Mouse (Mus musculus) spleen, adult 18-20 months (tissue): Measurements from ENCODE around the gene Pafah2.
A peak's percentile ranks its signal among the peaks of the same experiment; 100 is the strongest.

Source experiments
- DNase-seq, 2 experiments: peaks; one replicate each; pipeline ENCODE4 v3.0.0; 2022; ENCODE audit warnings: mixed read lengths in 2 of 2

The Pafah2 gene

DNA sequence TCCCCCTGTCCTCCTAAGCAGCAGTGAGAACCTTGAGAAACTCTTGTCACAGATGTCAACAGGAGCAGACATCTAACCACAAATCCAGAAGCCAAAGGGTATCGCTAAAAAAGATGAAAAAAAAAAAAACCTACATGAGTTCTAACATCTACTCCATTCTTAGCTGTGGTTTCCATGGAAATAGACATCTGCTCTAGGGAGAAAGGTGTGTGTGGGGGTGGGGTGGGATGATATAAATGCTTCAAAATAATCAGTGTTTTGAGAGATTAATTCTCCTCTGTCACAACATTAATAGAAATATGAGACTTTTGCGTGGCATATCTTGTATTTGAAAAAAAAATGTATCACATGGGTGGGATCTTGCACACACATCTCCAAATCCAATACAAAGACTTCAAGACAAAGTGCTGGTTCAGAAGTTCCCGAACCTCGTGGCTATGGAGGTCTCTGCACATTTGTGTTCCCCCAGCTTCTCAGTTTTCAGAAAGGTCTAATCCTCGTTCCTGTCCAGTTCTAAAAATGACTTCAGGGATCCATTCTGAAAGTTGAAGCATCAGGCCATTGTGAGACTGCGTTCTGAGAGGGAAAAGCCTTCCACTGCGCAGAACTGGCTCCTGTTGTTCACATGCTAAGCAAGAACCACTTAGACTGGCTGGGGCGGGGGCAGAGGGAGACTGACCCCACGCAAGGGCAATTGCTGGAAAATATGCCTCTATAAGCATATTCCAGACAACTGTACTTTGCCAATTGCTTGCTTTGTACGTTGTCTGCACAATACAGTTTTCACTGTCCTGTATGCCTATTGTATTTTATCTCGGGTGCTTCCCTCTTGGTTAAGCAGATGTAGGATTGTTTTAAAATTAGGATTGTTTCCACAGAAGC lies 70.5 kb downstream of the Pafah2 start:
- no peak for DNase-seq

DNA sequence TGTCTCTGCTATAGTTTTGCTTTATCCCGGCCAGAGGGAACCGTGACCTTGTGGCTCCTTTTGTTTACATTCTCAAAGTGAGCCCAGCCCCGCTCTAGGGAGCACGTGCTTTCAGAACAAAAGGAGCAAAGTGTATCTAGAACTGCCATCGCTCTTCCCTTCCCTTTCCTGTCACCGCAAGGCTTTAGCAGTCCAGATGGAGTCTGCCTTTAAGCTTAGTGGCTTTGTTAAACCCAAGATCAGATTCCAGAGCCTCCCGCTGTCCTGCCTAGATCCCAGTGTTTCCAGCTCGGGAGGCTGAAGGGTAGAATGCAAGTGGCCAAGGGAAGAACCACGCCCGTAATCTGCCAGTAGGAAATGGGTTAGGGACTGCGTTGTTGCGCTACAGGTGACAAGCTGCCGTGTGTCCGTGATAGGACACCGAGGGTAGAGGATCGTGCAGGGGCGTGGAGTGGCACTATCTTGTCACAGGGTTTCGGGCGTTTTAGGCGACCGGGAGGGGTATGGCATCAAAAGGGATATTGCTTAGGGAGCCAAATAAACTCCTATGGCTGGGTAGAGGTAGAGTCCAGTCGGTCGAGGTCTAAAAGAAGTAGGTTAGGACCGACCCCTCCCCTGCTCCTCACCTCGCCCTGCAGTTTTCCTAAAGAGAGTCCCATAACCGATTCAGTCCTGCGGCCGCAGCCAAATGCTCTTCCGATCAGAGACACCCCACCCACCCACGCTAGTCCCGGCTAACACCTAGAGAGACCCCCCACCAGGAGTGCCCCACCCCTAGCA lies 71.5 kb downstream of the Pafah2 start:
- DNase-seq, result peak in 1 of 2 experiments; percentile 25

DNA sequence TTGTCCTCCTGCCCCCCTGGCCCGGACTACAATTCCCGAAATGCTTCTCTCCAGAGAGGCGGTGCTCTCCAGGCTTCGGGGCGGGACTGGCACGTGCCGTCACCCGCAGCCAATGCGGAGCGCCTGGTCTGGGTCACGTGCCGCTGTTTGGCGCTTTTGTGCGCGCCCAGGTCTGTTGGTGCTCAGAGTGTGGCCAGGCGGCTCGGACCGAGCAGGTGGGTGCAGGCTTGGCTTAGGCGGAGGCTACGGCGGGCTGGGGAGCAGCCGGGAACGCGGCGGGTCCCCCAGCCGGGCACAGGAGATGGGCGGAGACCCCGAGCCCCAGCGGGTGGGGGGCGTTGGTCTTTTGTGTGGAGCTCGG lies 72.1 kb downstream of the Pafah2 start, which contains the start of gene Stmn1:
Stmn1 (plus strand) TSS at position 106 of the 361 bp plus-strand sequence.
- peak; percentile 87 to 90 for DNase-seq

DNA sequence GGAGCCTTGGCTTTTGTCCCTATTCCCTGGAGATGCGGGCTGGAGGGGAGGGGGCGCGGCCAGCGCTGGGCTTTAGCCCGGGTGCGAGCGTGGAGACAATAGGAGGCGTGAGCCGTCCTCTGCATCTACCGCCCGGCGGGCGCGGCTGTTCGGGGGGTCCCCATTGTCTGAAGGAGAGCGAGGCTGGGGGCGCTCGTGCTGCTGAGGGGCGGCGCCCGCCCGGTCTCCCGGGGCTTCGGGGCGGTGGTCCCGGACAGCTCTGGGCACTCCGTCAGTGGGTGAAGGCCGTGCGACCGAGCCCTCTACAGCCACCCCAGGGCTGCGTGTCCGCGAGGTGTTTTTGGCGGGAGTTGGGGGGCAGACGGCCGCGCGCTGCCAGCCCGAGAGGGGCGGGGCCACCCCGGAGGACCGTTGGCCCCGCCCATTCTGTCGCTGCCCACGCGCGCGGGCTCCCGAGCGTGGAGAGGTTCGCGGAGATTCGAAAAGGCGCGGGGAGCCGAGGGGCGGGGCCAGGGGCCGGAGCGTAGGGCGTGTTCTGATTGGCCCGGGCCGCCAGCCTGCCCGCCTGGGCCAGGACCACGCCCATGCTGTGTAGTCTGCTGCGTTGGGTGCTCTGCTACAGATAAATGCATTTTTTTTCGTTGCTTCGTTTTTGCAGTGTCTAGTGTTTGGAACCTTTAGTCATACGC lies 72.6 kb downstream of the Pafah2 start:
- peak; percentile 94 to 97 for DNase-seq

DNA sequence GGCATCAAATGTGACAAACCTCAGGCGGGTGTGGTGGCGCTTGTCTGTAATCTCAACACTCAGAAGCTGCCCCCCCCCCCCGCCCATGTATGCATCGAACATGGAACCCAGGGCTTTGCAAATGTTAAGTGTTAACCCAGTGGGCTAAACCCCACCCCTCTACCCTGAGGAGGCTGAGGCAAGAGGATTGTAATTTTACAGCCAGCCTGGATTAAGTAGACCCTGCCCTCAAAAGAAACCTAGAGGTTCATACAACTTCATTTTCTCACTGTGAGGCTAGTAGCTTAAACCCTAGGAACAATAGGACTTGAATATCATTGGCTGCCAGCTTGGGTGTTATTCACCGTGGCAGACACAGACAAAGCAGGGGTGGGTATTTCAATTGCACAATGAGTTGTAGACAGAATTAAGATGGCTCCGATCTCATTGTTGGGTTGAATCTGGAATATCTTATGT lies 73.2 kb downstream of the Pafah2 start:
- DNase-seq, result no peak

DNA sequence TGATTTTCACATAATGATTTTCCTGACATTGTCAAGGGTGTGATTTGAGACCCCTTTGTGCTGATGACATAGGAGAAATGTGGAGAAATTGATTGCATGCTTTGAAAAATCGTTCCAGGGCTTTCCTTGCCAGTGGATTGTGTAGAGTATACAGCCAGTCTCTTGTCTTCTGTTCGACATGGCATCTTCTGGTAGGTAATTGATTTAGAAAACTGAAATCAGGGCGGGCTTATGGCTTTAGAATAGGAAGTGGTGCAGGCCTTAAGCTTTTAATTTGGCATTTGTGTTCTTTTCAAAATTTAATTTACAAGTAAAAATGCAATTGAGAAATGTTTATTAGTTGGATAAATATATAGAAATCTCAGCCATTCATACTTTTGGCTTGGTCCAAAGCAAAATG lies 73.9 kb downstream of the Pafah2 start:
- DNase-seq, result no peak

DNA sequence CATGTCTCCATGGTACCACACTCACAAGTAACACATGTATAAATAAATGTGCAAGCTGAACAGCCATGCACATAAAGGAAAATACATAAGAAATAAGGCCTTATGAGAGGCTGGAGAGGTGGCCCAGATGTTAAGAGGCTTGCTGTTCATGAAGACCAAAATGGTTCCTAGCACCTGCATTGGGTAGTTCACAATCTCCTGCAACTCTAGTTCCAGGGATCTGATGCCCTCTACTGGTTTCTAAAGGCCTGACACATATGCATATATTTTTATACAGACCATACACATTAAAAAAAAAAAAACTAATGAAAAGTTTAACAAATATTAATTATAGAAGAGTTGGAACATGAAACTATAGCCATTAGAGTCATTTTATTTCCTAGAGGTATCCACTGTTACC lies 75.3 kb downstream of the Pafah2 start:
- no peak for DNase-seq

DNA sequence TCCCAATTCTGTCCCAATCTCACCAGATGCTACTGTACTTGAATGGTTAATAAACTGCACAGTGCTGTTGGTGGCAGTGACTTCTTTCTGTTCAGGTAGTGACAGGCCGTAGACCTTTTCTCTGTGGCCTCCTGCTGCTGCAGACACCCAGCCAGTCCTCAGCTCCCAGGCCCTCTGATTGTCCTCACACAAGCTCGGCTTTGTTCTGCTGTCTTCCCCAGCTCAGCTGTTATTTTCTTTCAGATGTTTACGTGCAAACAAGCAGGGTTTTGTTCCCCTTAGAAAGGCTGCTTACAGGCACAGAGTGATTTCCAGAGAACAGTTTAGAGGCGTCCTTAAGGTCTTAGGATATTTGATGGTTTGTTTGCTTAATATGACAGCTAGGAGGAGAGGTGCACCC lies 77.6 kb downstream of the Pafah2 start:
- DNase-seq, result no peak

DNA sequence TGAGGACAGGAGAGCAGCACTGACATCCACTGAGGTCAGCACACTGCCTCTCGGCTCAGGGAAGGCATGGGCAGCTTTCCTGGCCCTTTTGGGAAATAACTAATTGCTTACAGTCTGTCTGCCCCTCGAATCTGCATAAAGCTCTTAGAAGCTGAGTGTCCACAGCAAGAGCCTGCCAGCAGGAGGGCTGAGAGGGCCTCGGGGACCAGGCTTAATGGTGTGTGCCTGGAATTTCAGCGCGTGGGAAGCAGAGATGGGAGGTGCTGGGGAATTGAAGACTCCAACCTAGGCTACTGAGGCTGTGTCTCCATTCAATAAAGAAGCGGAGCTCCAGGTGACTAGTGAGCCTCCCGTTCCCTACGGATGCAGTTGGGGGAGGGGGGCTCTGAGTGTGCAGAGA lies 78.1 kb downstream of the Pafah2 start:
- DNase-seq, result no peak

DNA sequence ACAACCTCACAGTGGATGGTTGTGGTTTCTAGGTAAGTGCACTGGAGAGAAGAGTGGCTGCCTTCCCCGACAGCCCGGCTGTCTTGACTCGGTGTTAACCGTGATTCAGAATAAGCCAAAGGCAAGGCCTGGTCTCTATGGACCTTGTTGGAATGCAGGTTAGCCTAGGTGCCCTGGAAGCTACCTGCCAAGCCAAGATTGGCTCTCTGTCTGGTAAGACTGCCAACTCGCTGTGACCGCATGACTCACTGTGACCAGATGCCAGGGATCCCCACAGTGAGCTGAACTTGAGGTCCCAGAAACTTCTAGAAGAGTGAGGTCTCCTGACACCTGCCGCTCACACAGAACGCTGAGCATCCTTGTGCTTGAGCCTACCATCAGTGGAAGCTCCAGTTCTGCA lies 80.8 kb downstream of the Pafah2 start:
- DNase-seq, result no peak
